Mouse (Mus musculus) forebrain, postnatal 0 days (tissue): ENCODE data around the gene Dab2ip. TPM values are rescaled to one million over a fixed set of nuclear protein-coding genes. Genes with fewer than 3 reads are reported as not detected.

Source experiments
- ATAC-seq: fragments of 200-750 bp; cut with Nextera tagmentation; 2 replicates; pipeline ENCODE4 v1.8.0; 2017; ENCODE audit warnings: mild to moderate bottlenecking, moderate library complexity
- DNase-seq: peaks from one replicate; pipeline ENCODE4 v3.0.0-alpha.2; 2015
- H3K27ac ChIP-seq: fragments of 300-500 bp; sonication (generic); 2 replicates; pipeline ENCODE4 v1.5.1; 2014; ENCODE audit warnings: low read depth, mild to moderate bottlenecking, antibody characterized with exemption, low read length, moderate library complexity, mixed read lengths
- H3K27me3 ChIP-seq: fragments of 300-500 bp; sonication (generic); 2 replicates; pipeline ENCODE4 v1.6.1; 2014; ENCODE audit warnings: mild to moderate bottlenecking, low read length, mixed read lengths; ENCODE audit not compliant: insufficient read depth
- H3K36me3 ChIP-seq: fragments of 300-500 bp; sonication (generic); 2 replicates; pipeline ENCODE4 v1.6.1; 2014; ENCODE audit warnings: mild to moderate bottlenecking, moderate library complexity; ENCODE audit not compliant: insufficient read depth
- H3K4me1 ChIP-seq: fragments of 300-500 bp; sonication (generic); 2 replicates; pipeline ENCODE4 v1.6.1; 2014; ENCODE audit warnings: antibody characterized with exemption; ENCODE audit not compliant: insufficient read depth
- H3K4me2 ChIP-seq: fragments of 300-500 bp; sonication (generic); 2 replicates; pipeline ENCODE4 v1.6.1; 2014; ENCODE audit warnings: low read depth, mild to moderate bottlenecking, moderate library complexity
- H3K4me3 ChIP-seq: fragments of 300-500 bp; sonication (generic); 2 replicates; pipeline ENCODE4 v1.5.1; 2014; ENCODE audit warnings: low read depth, low read length, mixed read lengths
- H3K9ac ChIP-seq: fragments of 300-500 bp; sonication (generic); 2 replicates; pipeline ENCODE4 v1.6.1; 2014; ENCODE audit warnings: mild to moderate bottlenecking
- H3K9me3 ChIP-seq: fragments of 300-500 bp; sonication (generic); 2 replicates; pipeline ENCODE4 v1.6.1; 2016; ENCODE audit warnings: low read length
- CTCF ChIP-seq: sonication (generic); IDR thresholded peaks from 2 replicates; pipeline ENCODE4 v1.5.1; 2016; ENCODE audit warnings: antibody characterized with exemption, control low read depth, low read depth
- WGBS: fragments of 180-500 bp; shearing (Covaris S2); extraction: QIAGEN DNeasy Blood & Tissue Kit; methylation state at CpG from one replicate; pipeline ENCODE4 v1.1.7; 2014; 5-methylcytosine and 5-hydroxymethylcytosine counted together
- polyA plus RNA-seq: library from polyadenylated mRNA; unstranded; fragments of >200 nt; fragmentation: Nextera tagmentation; extraction: Ambion mirVana; gene quantifications from 2 replicates; pipeline ENCODE4 v1.2.1, GENCODE M21; 2015
- total RNA-seq: library from RNA; depleted of rRNA; stranded (reverse); fragments of >200 nt; gene quantifications from 2 replicates; pipeline ENCODE4 v1.2.3, GENCODE M21; 2014

The Dab2ip gene
- total and polyA plus RNA-seq, 2 experiments from 2014 or later: 65.4 to 119 TPM

DNA sequence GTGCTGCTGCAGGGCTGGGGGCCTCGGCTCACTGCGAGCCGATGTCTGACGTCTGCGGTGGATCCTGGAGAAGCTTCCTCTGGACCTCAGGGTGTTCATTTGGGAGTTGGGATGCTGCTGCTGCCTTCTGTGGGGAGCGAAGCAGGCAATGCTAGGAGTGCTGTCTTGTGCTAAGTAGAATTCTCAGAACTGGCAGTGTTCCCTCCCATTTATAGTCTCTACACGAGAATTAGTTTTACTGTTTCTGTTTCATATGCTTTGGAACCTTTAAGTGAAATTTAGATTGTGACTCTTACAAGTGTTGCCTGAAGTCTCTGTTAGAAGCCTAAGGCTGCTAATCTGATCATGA, 138.1 kb downstream of the Dab2ip start:
- no peak for ATAC-seq
- Histone ChIP-seq H3K27ac (0 out of 2 replicates have a peak overlapping the region, but pooled peaks have one; percentile 15), H3K4me1 (peaks cover 25% of the 10 kb centered on the region; the same call in 1 of the 2 replicates), H3K36me3 (no peaks in the 10 kb centered on the region), H3K27me3 (no peaks in the 10 kb centered on the region), H3K9me3 (no peaks in the 10 kb centered on the region), H3K9ac (no peak overlapping the region), H3K4me2 (no peak overlapping the region), H3K4me3 (no peak overlapping the region)
- TF ChIP-seq CTCF: no peak
- WGBS: 54% methylated on average over 7 of the region's 7 CpGs
- no peak for DNase-seq

DNA sequence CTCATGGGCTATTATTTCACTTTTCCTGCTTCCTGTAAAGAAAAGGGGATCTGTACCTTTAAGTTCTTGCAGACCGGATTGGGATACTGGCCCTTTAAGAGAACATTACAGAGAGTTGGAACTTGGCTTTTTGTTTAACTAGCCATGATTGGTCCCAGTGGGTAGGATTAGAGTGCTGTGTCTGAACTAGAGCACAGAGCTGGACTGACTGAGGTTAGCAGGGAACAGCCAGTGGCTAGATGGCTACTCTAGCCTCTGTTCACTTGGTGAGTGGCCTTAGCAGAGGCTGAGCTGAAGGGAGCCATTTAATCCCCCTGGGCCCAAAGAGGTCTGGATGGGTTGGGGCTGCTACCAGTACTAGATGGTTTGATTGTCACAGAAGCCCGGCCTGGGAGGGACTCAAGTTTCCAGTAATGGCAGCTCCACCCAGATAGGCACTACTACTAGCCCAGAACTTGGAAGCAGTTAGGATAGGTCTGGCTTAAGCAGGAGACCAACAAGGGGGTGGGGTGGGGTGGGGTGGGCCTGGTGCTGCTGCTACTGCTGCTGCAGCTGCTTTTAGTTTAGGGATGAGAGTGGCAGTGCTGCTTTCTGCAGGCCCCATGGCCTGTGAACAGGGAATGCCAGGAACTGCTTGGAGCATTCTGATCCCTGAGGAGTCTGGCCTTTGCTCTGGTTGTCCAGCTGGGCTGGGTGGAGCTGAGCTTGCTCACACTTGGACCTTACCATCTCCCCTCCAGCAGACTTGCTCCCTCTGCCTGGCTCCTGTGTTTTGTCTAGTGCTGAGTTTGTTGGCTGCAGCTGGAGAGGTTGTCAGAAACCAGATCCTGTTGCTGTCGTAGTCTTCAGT, 138.7 kb downstream of the Dab2ip start:
- Histone ChIP-seq H3K9ac (no peak overlapping the region), H3K4me3 (no peak overlapping the region), H3K36me3 (no peaks in the 10 kb centered on the region), H3K4me2 (no peak overlapping the region), H3K9me3 (no peaks in the 10 kb centered on the region), H3K27ac (peak overlapping the region; percentile 35; the same call in 1 of the 2 replicates), H3K4me1 (peaks cover 21% of the 10 kb centered on the region; the same call in 1 of the 2 replicates), H3K27me3 (no peaks in the 10 kb centered on the region)
- TF ChIP-seq CTCF: no peak
- DNase-seq: no peak
- peak; percentile 23; the same call in 1 of the 2 replicates for ATAC-seq
- 26% methylated on average over 3 of the region's 3 CpGs for WGBS

DNA sequence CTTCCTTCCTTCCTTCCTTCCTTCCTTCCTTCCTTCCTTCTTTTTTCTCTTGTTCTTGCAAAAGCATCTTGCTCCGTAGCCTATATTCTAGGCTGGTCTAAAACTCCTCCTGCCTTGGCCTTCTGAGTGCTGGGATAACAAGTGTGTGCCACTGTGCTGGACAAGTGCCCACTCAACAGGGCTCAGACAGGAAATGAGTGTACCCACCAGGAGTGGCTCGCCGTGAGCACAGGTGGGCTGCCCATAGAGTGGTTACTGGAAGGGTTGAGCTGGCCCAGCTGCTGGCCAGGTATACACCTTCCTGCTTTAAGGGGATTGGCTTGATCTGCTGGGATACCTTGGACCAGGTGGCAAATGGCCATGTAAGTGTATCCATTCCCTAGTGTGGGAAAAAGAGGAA, 139.7 kb downstream of the Dab2ip start:
- ATAC-seq (no peak), DNase-seq (no peak)
- 86% methylated on average over 3 of the region's 3 CpGs for WGBS
- peaks cover 15% of the 10 kb centered on the region; the same call in 1 of the 2 replicates for H3K4me1 ChIP-seq
- no peak overlapping the region for H3K27ac ChIP-seq
- no peaks in the 10 kb centered on the region for H3K36me3 ChIP-seq
- no peak for TF ChIP-seq CTCF
- H3K4me3 ChIP-seq: no peak overlapping the region
- no peak overlapping the region for H3K9ac ChIP-seq
- H3K27me3 ChIP-seq: no peaks in the 10 kb centered on the region
- H3K4me2 ChIP-seq: no peak overlapping the region
- no peaks in the 10 kb centered on the region for H3K9me3 ChIP-seq

DNA sequence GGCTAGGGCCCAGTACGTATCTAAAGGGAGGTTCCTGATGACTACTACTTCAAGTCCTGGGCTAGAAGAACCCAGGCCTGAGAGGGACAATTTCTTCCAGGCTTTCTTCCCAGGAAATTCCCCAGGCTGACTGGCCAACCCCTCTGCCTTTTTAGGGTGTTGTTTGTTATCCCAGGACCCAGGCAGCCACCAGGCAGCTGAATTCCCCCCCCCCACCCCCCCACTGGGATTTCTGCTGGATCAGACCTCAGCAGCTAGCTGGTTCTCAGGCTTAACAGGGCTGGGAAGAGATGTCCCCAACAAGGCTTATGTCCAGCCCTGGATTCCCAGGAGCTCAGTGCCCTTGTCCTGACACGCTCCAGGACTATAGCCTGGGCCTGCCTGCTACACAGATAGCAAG, 142.9 kb downstream of the Dab2ip start:
- ATAC-seq: no peak
- Histone ChIP-seq H3K27ac (no peak overlapping the region), H3K36me3 (no peaks in the 10 kb centered on the region; the same call in 1 of the 2 replicates), H3K4me1 (peaks cover 6% of the 10 kb centered on the region; the same call in 1 of the 2 replicates), H3K9ac (no peak overlapping the region), H3K4me2 (no peak overlapping the region), H3K4me3 (no peak overlapping the region), H3K27me3 (no peaks in the 10 kb centered on the region), H3K9me3 (no peaks in the 10 kb centered on the region)
- no peak for TF ChIP-seq CTCF
- no peak for DNase-seq
- 91% methylated on average over 2 of the region's 2 CpGs for WGBS

DNA sequence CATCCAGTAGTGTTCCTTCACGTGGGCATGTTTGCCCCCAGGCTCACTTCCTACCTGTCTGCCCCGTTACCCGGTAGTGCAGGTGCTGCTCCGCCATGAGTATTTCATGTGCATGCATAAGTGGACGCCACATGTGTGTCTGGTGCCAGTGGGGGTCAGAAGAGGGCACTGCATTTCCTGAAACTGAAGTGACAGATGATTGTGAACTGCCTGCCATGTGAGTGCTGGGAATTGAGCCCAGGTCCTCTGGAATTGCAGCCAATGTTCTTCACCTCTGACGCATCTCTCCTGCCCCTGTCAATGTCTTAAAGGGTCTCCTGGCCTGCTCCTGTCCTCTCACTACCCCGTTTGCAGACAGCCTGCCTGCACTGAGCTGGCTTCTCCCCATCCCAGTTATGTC, 143.9 kb downstream of the Dab2ip start:
- TF ChIP-seq CTCF: no peak
- Histone ChIP-seq H3K9me3 (no peaks in the 10 kb centered on the region), H3K4me1 (no peaks in the 10 kb centered on the region; the same call in 1 of the 2 replicates), H3K9ac (no peak overlapping the region), H3K36me3 (no peaks in the 10 kb centered on the region; the same call in 1 of the 2 replicates), H3K27ac (no peak overlapping the region), H3K4me3 (no peak overlapping the region), H3K27me3 (no peaks in the 10 kb centered on the region), H3K4me2 (no peak overlapping the region)
- WGBS: 83% methylated on average over 7 of the region's 7 CpGs
- DNase-seq: no peak
- ATAC-seq: no peak

DNA sequence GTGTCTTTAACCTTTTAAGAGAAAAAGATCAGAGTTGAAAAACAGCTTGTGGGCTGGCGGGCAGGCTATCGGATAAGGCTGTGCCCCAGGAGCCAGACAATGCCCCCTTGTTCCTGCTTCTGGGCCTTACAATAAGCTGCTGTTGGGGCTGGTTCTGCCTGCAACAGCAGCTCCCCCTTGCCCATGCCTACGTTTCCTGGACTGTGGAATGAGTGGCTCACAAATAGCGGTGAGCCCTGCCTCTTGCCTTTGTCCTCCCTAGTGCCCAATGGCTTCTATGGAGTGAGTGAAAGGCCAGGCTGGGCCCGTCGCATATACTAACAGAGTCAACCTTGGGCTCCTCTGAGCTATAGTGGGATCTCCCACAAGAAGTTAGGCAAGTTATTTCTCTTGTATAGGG, 144.5 kb downstream of the Dab2ip start:
- ATAC-seq (peak; percentile 61), DNase-seq (no peak)
- no peak overlapping the region for H3K27ac ChIP-seq

DNA sequence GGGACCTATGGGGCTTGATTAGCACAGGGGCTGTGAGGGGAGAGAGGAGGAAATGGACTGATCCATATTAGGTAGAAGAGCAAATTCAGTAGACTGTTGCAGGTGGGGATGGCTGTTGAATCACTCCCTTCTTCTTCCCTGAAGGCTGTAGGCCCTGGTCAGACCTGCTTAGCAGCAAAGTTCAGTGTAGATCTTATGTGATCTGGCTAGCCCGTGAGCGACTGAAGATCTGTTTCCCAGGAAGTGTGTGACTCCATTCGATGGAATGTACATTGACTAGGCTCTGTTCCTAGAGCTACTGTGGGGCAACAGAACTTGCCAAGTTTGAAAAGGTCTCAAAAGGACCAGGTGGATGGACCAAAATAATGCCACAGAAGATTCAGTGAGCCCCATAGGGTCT, 145.2 kb downstream of the Dab2ip start:
- Histone ChIP-seq H3K4me2 (no peak overlapping the region), H3K9ac (no peak overlapping the region), H3K4me1 (no peaks in the 10 kb centered on the region; the same call in 1 of the 2 replicates), H3K36me3 (no peaks in the 10 kb centered on the region; the same call in 1 of the 2 replicates), H3K27ac (no peak overlapping the region), H3K27me3 (no peaks in the 10 kb centered on the region), H3K9me3 (no peaks in the 10 kb centered on the region), H3K4me3 (no peak overlapping the region)
- no peak for DNase-seq
- TF ChIP-seq CTCF: no peak
- ATAC-seq: no peak
- 89% methylated on average over 3 of the region's 3 CpGs for WGBS

More for the DNA sequence above, 144.5 kb downstream of the Dab2ip start:
- Histone ChIP-seq H3K9me3 (no peaks in the 10 kb centered on the region), H3K27me3 (no peaks in the 10 kb centered on the region), H3K4me1 (no peaks in the 10 kb centered on the region; the same call in 1 of the 2 replicates), H3K4me2 (no peak overlapping the region), H3K9ac (no peak overlapping the region), H3K4me3 (no peak overlapping the region), H3K36me3 (no peaks in the 10 kb centered on the region; the same call in 1 of the 2 replicates)
- TF ChIP-seq CTCF: no peak
- WGBS: 32% methylated on average over 6 of the region's 6 CpGs
